8 mouse cellular contexts compared by ENCODE assay signal in the genomic region with DNA sequence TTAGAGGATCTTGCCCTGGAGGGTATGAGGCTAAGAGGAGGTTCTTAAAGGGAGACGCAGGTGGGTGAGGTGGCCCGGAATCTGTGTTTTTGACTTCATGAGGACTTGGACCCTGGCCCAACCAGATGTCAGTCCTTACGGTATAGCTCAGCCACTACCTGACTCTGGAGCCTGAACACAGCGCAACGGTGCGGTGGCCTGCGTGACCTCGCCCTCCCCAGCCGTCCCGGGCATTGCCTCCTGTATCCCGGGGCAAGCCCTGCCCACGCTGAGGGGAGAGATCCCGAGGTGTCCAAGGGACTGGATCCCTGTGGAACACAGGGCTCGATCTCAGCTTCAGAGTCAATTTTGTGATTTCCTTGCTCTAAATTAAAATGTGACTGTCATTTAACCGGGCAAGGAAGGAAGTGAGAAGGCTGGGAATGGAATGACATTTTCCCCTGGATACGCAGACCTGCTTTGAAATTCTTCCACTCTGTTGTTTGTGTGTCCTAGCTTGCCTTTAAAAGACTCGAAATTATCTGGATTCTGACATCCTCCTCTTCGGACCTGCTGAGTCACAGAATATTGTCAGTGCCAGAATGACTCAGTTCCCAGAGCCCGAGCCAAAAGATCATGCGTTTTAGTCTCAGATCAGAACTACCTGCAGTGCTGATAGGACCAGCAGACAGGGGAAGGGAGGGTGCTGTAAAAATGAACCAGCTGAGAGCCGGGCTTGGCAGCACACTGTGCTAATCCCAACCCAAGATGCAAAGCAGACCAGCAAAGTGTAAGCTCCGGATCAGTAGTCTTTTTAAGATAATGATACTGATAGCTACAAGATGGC. TPM values are rescaled to one million over a fixed set of nuclear protein-coding genes. Genes with fewer than 3 reads are reported as not detected.
A peak's percentile ranks its signal among the peaks of the same experiment; 100 is the strongest.
DNase-seq lines count a peak whose midpoint lies in the region; ATAC-seq and TF ChIP-seq lines count a peak whose summit lies in the region.

No protein-coding gene starts in this region.

- peak overlapping the region; percentile 28; the same call in 1 of the 2 replicates for H3K9ac ChIP-seq in embryonic facial prominence, embryonic 15.5 days
- peak overlapping the region; percentile 100 for H3K9ac ChIP-seq in heart, embryonic 13.5 days
- H3K9ac ChIP-seq in kidney, postnatal 0 days (ENCODE audit: low read depth, low read length) = peak overlapping the region; percentile 95
- peak overlapping the region; percentile 51 for H3K9ac ChIP-seq in stomach, postnatal 0 days (ENCODE audit: low read length)

- H3K27ac ChIP-seq in left cerebral cortex, adult 2 months = peak overlapping the region; percentile 84
- H3K27ac ChIP-seq in embryonic facial prominence, embryonic 15.5 days (replicated peaks) = peak overlapping the region; percentile 93
- H3K27ac ChIP-seq in heart, embryonic 13.5 days (replicated peaks) = peak overlapping the region; percentile 97
- peak overlapping the region; percentile 98 for H3K27ac ChIP-seq in kidney, postnatal 0 days
- peak overlapping the region; percentile 97 for H3K27ac ChIP-seq in stomach, postnatal 0 days (replicated peaks)

- peak overlapping the region; percentile 84 for H3K4me2 ChIP-seq in embryonic facial prominence, embryonic 15.5 days (replicated peaks)
- H3K4me2 ChIP-seq in heart, embryonic 13.5 days = peak overlapping the region; percentile 91
- H3K4me2 ChIP-seq in kidney, postnatal 0 days (ENCODE audit: low read length) = peak overlapping the region; percentile 84
- peak overlapping the region; percentile 77 for H3K4me2 ChIP-seq in stomach, postnatal 0 days (replicated peaks; ENCODE audit: low read depth)

- H3K9me3 ChIP-seq in embryonic facial prominence, embryonic 15.5 days (replicated peaks) = no peaks in the 10 kb centered on the region
- H3K9me3 ChIP-seq in heart, embryonic 13.5 days = no peaks in the 10 kb centered on the region
- no peaks in the 10 kb centered on the region for H3K9me3 ChIP-seq in kidney, postnatal 0 days (replicated peaks; ENCODE audit: low read length)
- H3K9me3 ChIP-seq in stomach, postnatal 0 days (ENCODE audit: control insufficient read depth, low read length) = no peaks in the 10 kb centered on the region

- no peak for TF ChIP-seq CTCF in left cerebral cortex, adult 2 months (IDR thresholded peaks at IDR 0.05)
- TF ChIP-seq CTCF in kidney, postnatal 0 days (IDR thresholded peaks at IDR 0.05; ENCODE audit: low read depth) = no peak
- peak; percentile 8; the same call in 1 of the 2 replicates for TF ChIP-seq CTCF in stomach, postnatal 0 days (IDR thresholded peaks at IDR 0.05; ENCODE audit: low read depth)

- 3% methylated on average over 22 of the region's 22 CpGs for WGBS in embryonic facial prominence, embryonic 15.5 days
- WGBS in heart, embryonic 13.5 days = 1% methylated on average over 22 of the region's 22 CpGs
- WGBS in kidney, postnatal 0 days = 3% methylated on average over 22 of the region's 22 CpGs
- WGBS in stomach, postnatal 0 days = 1% methylated on average over 22 of the region's 22 CpGs

- intact Hi-C loops in left cerebral cortex, adult 2 months (cut with DNase I) = loop anchor here (2.0 to 5.0 kb wide), 5 partner anchors 25 to 431 kb away; a partner anchor contains a TSS
- intact Hi-C loops in left cerebral cortex, postnatal 10 days (cut with DNase I) = loop anchor here (5.0 kb wide), 1 partner anchor 71 kb away; no protein-coding TSS in a partner anchor

- TF ChIP-seq EP300 in stomach, postnatal 0 days (optimal IDR thresholded peaks at IDR 0.05) = no peak

- H3K36me3 ChIP-seq in embryonic facial prominence, embryonic 15.5 days = no peaks in the 10 kb centered on the region
- H3K36me3 ChIP-seq in heart, embryonic 13.5 days = peaks cover 7% of the 10 kb centered on the region; the same call in 1 of the 2 replicates
- H3K36me3 ChIP-seq in kidney, postnatal 0 days (ENCODE audit: insufficient read depth, low read length) = no peaks in the 10 kb centered on the region
- no peaks in the 10 kb centered on the region for H3K36me3 ChIP-seq in stomach, postnatal 0 days (ENCODE audit: control insufficient read depth, insufficient read depth, low read length)

- H3K4me1 ChIP-seq in embryonic facial prominence, embryonic 15.5 days = peaks cover 24% of the 10 kb centered on the region
- H3K4me1 ChIP-seq in heart, embryonic 13.5 days = peaks cover 34% of the 10 kb centered on the region
- peaks cover 13% of the 10 kb centered on the region for H3K4me1 ChIP-seq in kidney, postnatal 0 days (replicated peaks; ENCODE audit: insufficient read depth, low read length)
- H3K4me1 ChIP-seq in stomach, postnatal 0 days (replicated peaks; ENCODE audit: control insufficient read depth, insufficient read depth) = no peaks in the 10 kb centered on the region; the same call in 1 of the 2 replicates

- H3K27me3 ChIP-seq in embryonic facial prominence, embryonic 15.5 days = no peaks in the 10 kb centered on the region
- no peaks in the 10 kb centered on the region for H3K27me3 ChIP-seq in heart, embryonic 13.5 days (replicated peaks)
- no peaks in the 10 kb centered on the region for H3K27me3 ChIP-seq in kidney, postnatal 0 days (ENCODE audit: insufficient read depth, low read length)
- no peaks in the 10 kb centered on the region for H3K27me3 ChIP-seq in stomach, postnatal 0 days (ENCODE audit: control insufficient read depth, insufficient read depth, low read length)

- ATAC-seq in embryonic facial prominence, embryonic 15.5 days (ENCODE audit: insufficient number of reproducible peaks, low FRiP score, low TSS enrichment, low read depth) = no peak
- ATAC-seq in heart, embryonic 13.5 days (ENCODE audit: extremely low read depth, insufficient number of reproducible peaks, low FRiP score, low TSS enrichment) = peak; percentile 37
- peak; percentile 69 for ATAC-seq in kidney, postnatal 0 days (replicated peaks; ENCODE audit: low FRiP score, low read depth)
- peak; percentile 67 for ATAC-seq in stomach, postnatal 0 days (ENCODE audit: low FRiP score, low TSS enrichment)

- peak; percentile 33 to 44 for DNase-seq in left cerebral cortex, adult 2 months (ENCODE audit: extremely low spot score in 1 of 2, low spot score in 2 of 2)
- no peak for DNase-seq in left cerebral cortex, postnatal 10 days (ENCODE audit: extremely low spot score in 1 of 2, low spot score in 2 of 2)
- DNase-seq in adrenal gland, adult 2 months = peak; percentile 87
- DNase-seq in kidney, postnatal 0 days (ENCODE audit: low spot score) = peak; percentile 41
- peak; percentile 32 for DNase-seq in lung, postnatal 14 days
- DNase-seq in stomach, postnatal 0 days (ENCODE audit: low spot score) = peak; percentile 71

- peak overlapping the region; percentile 74 for H3K4me3 ChIP-seq in left cerebral cortex, adult 2 months
- peak overlapping the region; percentile 78 for H3K4me3 ChIP-seq in embryonic facial prominence, embryonic 15.5 days (replicated peaks)
- H3K4me3 ChIP-seq in heart, embryonic 13.5 days = peak overlapping the region; percentile 99
- peak overlapping the region; percentile 98 for H3K4me3 ChIP-seq in kidney, postnatal 0 days (replicated peaks; ENCODE audit: low read depth, low read length)
- peak overlapping the region; percentile 90 for H3K4me3 ChIP-seq in stomach, postnatal 0 days (ENCODE audit: low read depth, low read length)

RNA-seq across cellular contexts. Expression of a gene that starts 0.9 kb away (rescaled TPM):
- total RNA-seq in left cerebral cortex, adult 2 months (2021) = 10 to 100 TPM; 22.0 to 26.4 TPM
- 10 to 100 TPM; 42.6 to 44.3 TPM for total RNA-seq in left cerebral cortex, postnatal 10 days (2021)
- total RNA-seq in adrenal gland, adult 2 months (2021) = 10 to 100 TPM; 61.1 to 76.0 TPM
- polyA plus RNA-seq in adrenal gland, adult 2 months (2012; rRNA removed) = 48.4 and 54.8 TPM in 2 replicates
- polyA plus RNA-seq in embryonic facial prominence, embryonic 15.5 days (2015; fragmentation: Nextera tagmentation; extraction: Ambion mirVana) = 48.4 and 54.2 TPM in 2 replicates
- 75.3 and 78.2 TPM in 2 replicates for polyA plus RNA-seq in heart, embryonic 13.5 days (2015; fragmentation: Nextera tagmentation; extraction: Ambion mirVana)
- 106 and 107 TPM in 2 replicates for polyA plus RNA-seq in kidney, postnatal 0 days (2015; fragmentation: Nextera tagmentation; extraction: Ambion mirVana)
- polyA plus RNA-seq in stomach, postnatal 0 days (2015; fragmentation: Nextera tagmentation; extraction: Ambion mirVana) = 41.6 and 41.8 TPM in 2 replicates

Comparison
In these comparisons a context has a peak if more than half of its experiments do, and no peak if none do; other contexts are left out.
1. DNase-seq: peak in left cerebral cortex, adult 2 months (2 of 2), adrenal gland, adult 2 months (single experiment), kidney, postnatal 0 days (single experiment), lung, postnatal 14 days (single experiment) and stomach, postnatal 0 days (single experiment); none in left cerebral cortex, postnatal 10 days (0 of 2).
2. H3K9ac ChIP-seq: peak in every context shown above with its lines; median percentile 100 in heart, embryonic 13.5 days; 95 in kidney, postnatal 0 days; 51 in stomach, postnatal 0 days; 28 in embryonic facial prominence, embryonic 15.5 days.
3. Peak in every context shown above with its lines, with median percentiles within 50 percentile points of each other: H3K27ac ChIP-seq, H3K4me3 ChIP-seq and H3K4me2 ChIP-seq.